Mouse (Mus musculus) heart, adult 2 months (tissue): ENCODE results near the gene Hacl1. TPM values are rescaled to one million over a fixed set of nuclear protein-coding genes. Genes with fewer than 3 reads are reported as not detected.

ENCODE experiments used
- DNase-seq, 2 experiments: peaks; one replicate each; pipeline ENCODE4 v3.0.0; 2021
- H3K27ac ChIP-seq: fragments of 200-600 bp; 2 replicates; pipeline ENCODE4 v1.8.1; 2022
- H3K27me3 ChIP-seq: fragments of 200-500 bp; 2 replicates; pipeline ENCODE4 v1.6.1; 2012; ENCODE audit warnings: mild to moderate bottlenecking, low read length, inconsistent platforms, mixed read lengths; ENCODE audit not compliant: control insufficient read depth, insufficient read depth
- H3K36me3 ChIP-seq: fragments of 200-500 bp; 2 replicates; pipeline ENCODE4 v1.6.1; 2012; ENCODE audit warnings: low read length, inconsistent platforms; ENCODE audit not compliant: control insufficient read depth, insufficient read depth
- H3K4me1 ChIP-seq: fragments of 200-500 bp; 2 replicates; pipeline ENCODE4 v1.6.1; 2011; ENCODE audit warnings: low read length; ENCODE audit not compliant: control insufficient read depth, insufficient read depth
- H3K4me3 ChIP-seq: fragments of 200-600 bp; 2 replicates; pipeline ENCODE4 v1.8.1; 2022
- H3K79me2 ChIP-seq: fragments of 200-500 bp; replicated peaks from 2 replicates; pipeline ENCODE4 v1.6.1; 2012; ENCODE audit warnings: mild to moderate bottlenecking, inconsistent platforms, low read length, moderate library complexity, mixed read lengths; ENCODE audit not compliant: control insufficient read depth, insufficient read depth
- H3K9ac ChIP-seq: fragments of 200-500 bp; 2 replicates; pipeline ENCODE4 v1.6.1; 2012; ENCODE audit warnings: low read depth, mild to moderate bottlenecking, control low read depth, inconsistent platforms, low read length, mixed read lengths
- CTCF ChIP-seq: fragments of 200-600 bp; IDR thresholded peaks from 2 replicates; pipeline ENCODE4 v1.8.1; 2022; ENCODE audit warnings: antibody characterized with exemption, mild to moderate bottlenecking, moderate library complexity
- EP300 ChIP-seq: fragments of 200-500 bp; IDR thresholded peaks from 2 replicates; pipeline ENCODE4 v1.6.1; 2011; ENCODE audit warnings: low read depth, low read length, control low read depth; ENCODE audit not compliant: insufficient read depth
- POLR2A ChIP-seq: fragments of 200-500 bp; IDR thresholded peaks from 2 replicates; pipeline ENCODE4 v1.6.1; 2011; ENCODE audit warnings: mild to moderate bottlenecking, low read depth, low read length, control low read depth; ENCODE audit not compliant: insufficient read depth
- WGBS: fragments of 180-500 bp; shearing (Covaris S2); methylation state at CpG from one replicate; pipeline ENCODE4 v1.1.7; 2018; 5-methylcytosine and 5-hydroxymethylcytosine counted together
- intact Hi-C: fragments of 180-260 bp; cut with DNase I; formaldehyde crosslinking; loops from one replicate; pipeline ENCODE4 v1.15.1; 2025
- polyA plus RNA-seq: library from polyadenylated mRNA; depleted of rRNA; stranded (reverse); fragments of >200 nt; gene quantifications from 2 replicates; pipeline ENCODE4 v1.2.3, GENCODE M21; 2012
- total RNA-seq, 2 experiments: library from RNA; stranded (reverse); gene quantifications; 2 replicates each; pipeline ENCODE4 v1.2.3; 2021

The Hacl1 gene
- total and polyA plus RNA-seq, 3 experiments, result 8.2 to 11.2 (median 10.1) TPM

DNA sequence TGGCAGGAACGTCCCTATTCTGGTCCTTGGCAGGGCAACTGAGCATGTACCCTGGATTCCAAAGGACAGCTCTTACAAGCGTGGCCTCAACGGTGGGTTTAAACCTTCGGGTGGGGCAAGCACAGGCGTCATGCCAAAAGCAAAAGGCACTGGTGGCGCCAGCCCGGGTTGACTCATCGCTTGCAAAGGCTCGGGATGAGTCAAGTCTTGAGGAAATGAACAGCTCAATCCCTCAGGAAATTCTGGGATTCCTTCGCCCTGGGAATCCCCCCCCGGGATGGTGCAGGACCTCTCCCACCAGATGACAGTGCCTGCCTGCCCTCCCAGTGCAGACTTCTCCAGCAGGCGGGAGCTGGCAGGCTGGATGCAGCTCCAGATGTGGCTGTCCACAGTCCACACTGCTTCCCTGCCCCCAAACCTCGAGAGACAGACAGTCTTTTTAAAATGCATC, 28.1 kb upstream of the Hacl1 start:
- Histone ChIP-seq H3K27me3 (no peaks in the 10 kb centered on the region), H3K36me3 (no peaks in the 10 kb centered on the region), H3K4me3 (peak overlapping the region; percentile 44), H3K4me1 (peaks cover 21% of the 10 kb centered on the region), H3K9ac (peak overlapping the region; percentile 45), H3K27ac (peak overlapping the region; percentile 89), H3K79me2 (no peaks in the 10 kb centered on the region)
- DNase-seq, result peak; percentile 82 to 87
- intact Hi-C loops, result loop anchor here (10.0 kb wide), 1 partner anchor 236 kb away; no protein-coding TSS in a partner anchor
- 8% methylated on average over 13 of the region's 13 CpGs for WGBS
- 0 out of 2 replicates have a peak, but pooled peaks have one; percentile 38 for TF ChIP-seq EP300
- TF ChIP-seq POLR2A, result no peak
- peak; percentile 27 for TF ChIP-seq CTCF

DNA sequence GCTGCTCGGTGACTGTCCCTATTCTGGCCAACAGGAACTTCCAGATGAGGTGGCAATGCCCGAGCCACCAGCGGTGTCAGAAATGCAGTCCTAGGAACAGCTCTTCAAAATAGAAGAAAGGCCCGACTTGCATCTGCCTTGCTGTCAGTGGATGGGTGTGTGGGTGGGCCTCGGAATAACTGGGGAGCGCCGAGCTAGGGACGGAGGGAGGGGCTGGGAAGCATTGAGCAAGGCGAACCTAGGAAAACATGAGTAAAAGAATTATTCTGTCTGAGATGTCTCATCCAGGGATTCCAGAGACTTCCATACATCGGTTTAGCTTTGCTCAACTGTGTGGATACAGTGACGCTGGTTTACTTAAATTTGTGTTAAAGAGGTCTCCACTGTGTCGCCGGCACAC, 27.2 kb upstream of the Hacl1 start:
- no peaks in the 10 kb centered on the region for H3K79me2 ChIP-seq
- peak in 1 of 2 experiments; percentile 17 for DNase-seq
- intact Hi-C loops, result loop anchor here (10.0 kb wide), 1 partner anchor 236 kb away; no protein-coding TSS in a partner anchor
- TF ChIP-seq CTCF (no peak), POLR2A (no peak)
- 48% methylated on average over 13 of the region's 13 CpGs for WGBS
- no peaks in the 10 kb centered on the region for H3K36me3 ChIP-seq
- H3K4me3 ChIP-seq, result no peak overlapping the region
- H3K9ac ChIP-seq, result 0 out of 2 replicates have a peak overlapping the region, but pooled peaks have one; percentile 19
- H3K27me3 ChIP-seq, result no peaks in the 10 kb centered on the region
- peak overlapping the region; percentile 89 for H3K27ac ChIP-seq
- H3K4me1 ChIP-seq, result peaks cover 29% of the 10 kb centered on the region

- 46% methylated on average over 6 of the region's 6 CpGs for WGBS
- no peak for TF ChIP-seq POLR2A
- TF ChIP-seq CTCF, result no peak
- 0 out of 2 replicates have a peak, but pooled peaks have one; percentile 5 for TF ChIP-seq EP300
- H3K36me3 ChIP-seq, result no peaks in the 10 kb centered on the region
- no peak overlapping the region for H3K9ac ChIP-seq
- peak in 1 of 2 experiments; percentile 21 for DNase-seq
- no peaks in the 10 kb centered on the region for H3K27me3 ChIP-seq
- peaks cover 34% of the 10 kb centered on the region for H3K4me1 ChIP-seq
- H3K79me2 ChIP-seq, result no peaks in the 10 kb centered on the region
- peak overlapping the region; percentile 89 for H3K27ac ChIP-seq
- intact Hi-C loops, result loop anchor here (10.0 kb wide), 1 partner anchor 237 kb away; no protein-coding TSS in a partner anchor
- H3K4me3 ChIP-seq, result no peak overlapping the region
Measured at GRCm38 (mm10) chr14:31667741-31668140, 26.7 kb upstream of the Hacl1 start.

DNA sequence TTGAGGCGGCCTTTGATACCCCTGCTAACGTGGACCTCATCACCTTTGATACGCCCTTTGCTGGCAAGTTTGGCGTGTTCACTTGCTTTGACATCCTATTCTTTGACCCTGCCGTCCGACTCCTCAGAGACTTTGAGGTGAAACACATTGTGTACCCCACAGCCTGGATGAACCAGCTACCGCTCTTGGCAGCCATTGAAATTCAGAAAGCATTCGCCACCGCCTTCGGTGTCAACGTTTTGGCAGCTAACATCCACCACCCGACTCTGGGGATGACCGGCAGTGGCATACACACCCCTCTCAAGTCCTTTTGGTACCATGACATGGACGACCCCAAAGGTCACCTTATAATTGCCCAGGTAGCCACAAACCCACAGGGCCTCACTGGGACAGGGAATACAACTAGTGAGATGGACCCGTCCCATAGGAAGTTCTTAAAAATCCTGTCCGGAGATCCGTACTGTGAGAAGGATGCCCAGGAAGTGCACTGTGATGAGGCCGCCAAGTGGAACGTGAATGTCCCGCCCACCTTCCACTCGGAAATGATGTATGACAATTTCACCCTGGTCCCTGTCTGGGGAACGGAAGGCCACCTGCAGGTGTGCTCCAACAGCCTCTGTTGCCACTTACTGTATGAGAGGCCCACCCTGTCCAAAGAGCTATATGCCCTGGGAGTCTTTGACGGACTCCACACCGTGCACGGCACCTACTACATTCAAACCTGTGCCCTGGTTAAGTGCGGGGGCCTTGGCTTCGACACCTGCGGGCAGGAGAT, 26.0 kb upstream of the Hacl1 start:
- peak; percentile 4 to 18 for DNase-seq
- Histone ChIP-seq H3K4me3 (no peak overlapping the region), H3K9ac (no peak overlapping the region), H3K4me1 (peaks cover 36% of the 10 kb centered on the region), H3K27ac (peak overlapping the region; percentile 89), H3K79me2 (no peaks in the 10 kb centered on the region), H3K36me3 (no peaks in the 10 kb centered on the region), H3K27me3 (no peaks in the 10 kb centered on the region)
- WGBS, result 90% methylated on average over 28 of the region's 28 CpGs
- TF ChIP-seq EP300 (no peak), POLR2A (no peak), CTCF (no peak)
- intact Hi-C loops, result loop anchor here (10.0 kb wide), 1 partner anchor 238 kb away; no protein-coding TSS in a partner anchor

GRCm38 (mm10) chr14:31665566-31665940, 24.5 kb upstream of the Hacl1 start:
- intact Hi-C loops, result loop anchor here (10.0 kb wide), 1 partner anchor 239 kb away; no protein-coding TSS in a partner anchor
- DNase-seq, result no peak
- H3K4me3 ChIP-seq, result no peak overlapping the region

More at GRCm38 (mm10) chr14:31665566-31665940, 24.5 kb upstream of the Hacl1 start:
- peaks cover 38% of the 10 kb centered on the region for H3K4me1 ChIP-seq
- TF ChIP-seq EP300 (no peak), CTCF (no peak), POLR2A (no peak)
- H3K27ac ChIP-seq, result peak overlapping the region; percentile 34
- WGBS, result 77% methylated on average over 4 of the region's 4 CpGs
- no peaks in the 10 kb centered on the region for H3K36me3 ChIP-seq
- H3K27me3 ChIP-seq, result no peaks in the 10 kb centered on the region
- no peaks in the 10 kb centered on the region for H3K79me2 ChIP-seq
- H3K9ac ChIP-seq, result no peak overlapping the region
